Mouse (Mus musculus): ENCODE results near the gene Stat5a.

- TF ChIP-seq CTCF (IDR thresholded peaks at IDR 0.05; ENCODE audit: low read depth, low read length) (no peak), TAL1 (conservative IDR thresholded peaks at IDR 0.05; ENCODE audit: low read depth, low read length) (no peak)
Measured at GRCm38 (mm10) chr11:100870256-100870967, 11.3 kb downstream of the Stat5a start.

All from G1E (cell line).